Mouse (Mus musculus) liver, embryonic 12.5 days (tissue): ENCODE results near the gene Hoxa7. TPM values are rescaled to one million over a fixed set of nuclear protein-coding genes. Genes with fewer than 3 reads are reported as not detected.
A peak's percentile ranks its signal among the peaks of the same experiment; 100 is the strongest.

ENCODE experiments used
- ATAC-seq: fragments of 200-750 bp; cut with Nextera tagmentation; 2 replicates; pipeline ENCODE4 v1.8.0; 2017; ENCODE audit warnings: moderate number of reproducible peaks, mild to moderate bottlenecking, moderate library complexity
- H3K27ac ChIP-seq: fragments of 300-500 bp; sonication (generic); 2 replicates; pipeline ENCODE4 v1.5.1; 2016; ENCODE audit warnings: mild to moderate bottlenecking
- H3K27me3 ChIP-seq: fragments of 300-500 bp; sonication (generic); replicated peaks from 2 replicates; pipeline ENCODE4 v1.6.1; 2016; ENCODE audit warnings: mild to moderate bottlenecking, moderate library complexity
- H3K36me3 ChIP-seq: fragments of 300-500 bp; sonication (generic); 2 replicates; pipeline ENCODE4 v1.6.1; 2016; ENCODE audit warnings: mild to moderate bottlenecking, moderate library complexity
- H3K4me1 ChIP-seq: fragments of 300-500 bp; sonication (generic); 2 replicates; pipeline ENCODE4 v1.6.1; 2016
- H3K4me2 ChIP-seq: fragments of 300-500 bp; sonication (generic); 2 replicates; pipeline ENCODE4 v1.6.1; 2016; ENCODE audit warnings: mild to moderate bottlenecking, moderate library complexity
- H3K4me3 ChIP-seq: fragments of 300-500 bp; sonication (generic); 2 replicates; pipeline ENCODE4 v1.5.1; 2016; ENCODE audit warnings: mild to moderate bottlenecking, moderate library complexity
- H3K9ac ChIP-seq: fragments of 300-500 bp; sonication (generic); 2 replicates; pipeline ENCODE4 v1.6.1; 2016; ENCODE audit warnings: mild to moderate bottlenecking, moderate library complexity
- H3K9me3 ChIP-seq: fragments of 300-500 bp; sonication (generic); replicated peaks from 2 replicates; pipeline ENCODE4 v1.6.1; 2016; ENCODE audit warnings: mild to moderate bottlenecking, moderate library complexity
- WGBS: fragments of 180-500 bp; shearing (Covaris S2); methylation state at CpG from one replicate; pipeline ENCODE4 v1.1.7; 2016; ENCODE audit not compliant: insufficient replicate concordance; 5-methylcytosine and 5-hydroxymethylcytosine counted together
- polyA plus RNA-seq: library from polyadenylated mRNA; unstranded; fragments of >200 nt; fragmentation: Nextera tagmentation; extraction: Ambion mirVana; gene quantifications from 2 replicates; pipeline ENCODE4 v1.2.1, GENCODE M21; 2016

Gene Hoxa7
- 0.74 and 0.81 TPM in 2 replicates for polyA plus RNA-seq

- no peak for ATAC-seq
- no peaks in the 10 kb centered on the region for H3K36me3 ChIP-seq
- under 1% methylated on average over 46 of the region's 46 CpGs for WGBS
- peak within 1 kb of the TSS; percentile 53 for H3K4me3 ChIP-seq
- H3K9me3 ChIP-seq, result no peaks in the 10 kb centered on the region
- no peak within 1 kb of the TSS; the same call in 1 of the 2 replicates for H3K9ac ChIP-seq
- peaks cover 17% of the 10 kb centered on the region for H3K4me1 ChIP-seq
- H3K4me2 ChIP-seq, result peak within 1 kb of the TSS; percentile 74
- H3K27ac ChIP-seq, result no peak within 1 kb of the TSS
- H3K27me3 ChIP-seq, result peaks cover 100% of the 10 kb centered on the region
Measured at GRCm38 (mm10) chr6:52221337-52221992, at the start of gene Hoxa7. TSS of gene Hoxa7 (minus strand) at chr6:52221854.

- Histone ChIP-seq H3K9ac (no peak overlapping the region), H3K4me2 (no peak overlapping the region), H3K27ac (no peak overlapping the region), H3K27me3 (peaks cover 96% of the 10 kb centered on the region), H3K4me1 (no peaks in the 10 kb centered on the region), H3K36me3 (no peaks in the 10 kb centered on the region), H3K9me3 (no peaks in the 10 kb centered on the region), H3K4me3 (no peak overlapping the region)
- ATAC-seq, result no peak
- 11% methylated on average over 23 of the region's 23 CpGs for WGBS
Measured at GRCm38 (mm10) chr6:52270494-52271480, 49.1 kb upstream of the Hoxa7 start.

- Histone ChIP-seq H3K4me2 (no peak overlapping the region), H3K36me3 (no peaks in the 10 kb centered on the region), H3K27me3 (peaks cover 96% of the 10 kb centered on the region), H3K9ac (no peak overlapping the region), H3K9me3 (no peaks in the 10 kb centered on the region), H3K4me3 (no peak overlapping the region), H3K4me1 (no peaks in the 10 kb centered on the region), H3K27ac (no peak overlapping the region)
- WGBS, result 12% methylated on average over 3 of the region's 3 CpGs
- no peak for ATAC-seq
Measured at GRCm38 (mm10) chr6:52268756-52269155, 47.1 kb upstream of the Hoxa7 start.

DNA sequence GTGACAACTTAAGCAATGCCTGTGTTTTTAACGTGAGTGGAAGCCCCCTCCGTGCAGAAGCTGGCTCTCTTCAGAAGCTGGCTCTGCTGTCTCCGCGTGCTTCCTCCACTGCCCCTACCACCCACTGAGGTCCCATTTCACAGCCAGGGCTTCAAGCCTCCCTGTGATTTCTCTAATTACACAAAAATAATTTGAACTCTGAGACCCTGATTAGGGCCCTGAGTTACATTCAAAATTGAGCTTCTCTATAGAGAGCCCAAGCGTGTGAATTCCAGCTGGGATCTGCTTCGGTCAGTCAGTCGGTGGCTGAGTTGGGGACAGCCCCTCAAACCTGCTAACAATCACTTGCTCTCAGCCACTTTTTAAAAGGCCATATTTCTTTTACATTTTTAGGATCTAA is 46.7 kb upstream of the Hoxa7 start:
- peaks cover 96% of the 10 kb centered on the region for H3K27me3 ChIP-seq
- no peaks in the 10 kb centered on the region for H3K9me3 ChIP-seq
- H3K36me3 ChIP-seq, result no peaks in the 10 kb centered on the region
- no peak overlapping the region for H3K9ac ChIP-seq
- 8% methylated on average over 7 of the region's 7 CpGs for WGBS
- H3K27ac ChIP-seq, result no peak overlapping the region
- no peaks in the 10 kb centered on the region for H3K4me1 ChIP-seq
- ATAC-seq, result no peak
- H3K4me2 ChIP-seq, result no peak overlapping the region
- no peak overlapping the region for H3K4me3 ChIP-seq

DNA sequence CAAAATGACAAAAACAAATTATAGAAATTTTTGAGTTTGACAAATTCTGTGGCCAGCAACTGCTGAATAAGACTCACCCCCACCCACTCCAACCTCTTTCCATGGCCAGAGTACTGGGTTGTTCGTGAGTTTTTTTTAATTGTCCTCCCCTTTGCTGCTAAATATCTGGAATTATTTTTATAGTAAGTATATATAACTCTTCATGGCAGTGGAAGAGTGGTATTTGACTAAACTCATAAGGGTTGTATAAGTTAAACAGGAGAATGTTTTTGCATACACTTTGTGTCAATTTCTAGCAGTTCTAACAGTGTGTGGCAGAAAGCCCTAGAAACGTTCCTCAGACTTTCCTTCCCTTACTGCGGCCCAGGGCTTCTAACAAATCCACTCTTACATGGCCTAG is 46.0 kb upstream of the Hoxa7 start:
- 12% methylated on average over 3 of the region's 3 CpGs for WGBS

DNA sequence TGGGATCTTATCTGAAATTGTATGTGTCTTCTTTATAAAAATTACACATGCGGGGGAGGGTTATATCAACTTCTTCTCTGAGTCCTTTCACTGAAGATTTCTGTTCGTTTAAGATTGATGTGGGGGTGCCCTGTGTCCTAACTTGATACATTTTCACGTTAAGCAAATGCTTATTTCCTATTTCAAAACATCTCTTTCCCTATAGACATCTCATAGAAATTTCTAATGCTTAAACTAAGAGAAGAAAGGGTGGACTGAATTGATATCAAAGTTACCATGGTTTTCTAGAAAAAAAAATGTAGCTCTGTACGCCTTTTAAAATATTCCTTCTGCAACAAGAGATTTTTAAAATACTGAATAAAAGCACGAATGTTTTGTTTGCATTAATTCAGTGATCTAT is 45.6 kb upstream of the Hoxa7 start:
- Histone ChIP-seq H3K36me3 (no peaks in the 10 kb centered on the region), H3K9ac (no peak overlapping the region), H3K27me3 (peaks cover 96% of the 10 kb centered on the region), H3K9me3 (no peaks in the 10 kb centered on the region), H3K27ac (no peak overlapping the region), H3K4me1 (no peaks in the 10 kb centered on the region), H3K4me3 (no peak overlapping the region), H3K4me2 (no peak overlapping the region)
- WGBS, result 17% methylated on average over 5 of the region's 5 CpGs
- ATAC-seq, result no peak

More for the DNA sequence above, 46.0 kb upstream of the Hoxa7 start:
- ATAC-seq, result no peak
- no peaks in the 10 kb centered on the region for H3K9me3 ChIP-seq
- no peaks in the 10 kb centered on the region for H3K4me1 ChIP-seq
- no peak overlapping the region for H3K9ac ChIP-seq
- no peak overlapping the region for H3K4me2 ChIP-seq
- H3K4me3 ChIP-seq, result no peak overlapping the region
- no peak overlapping the region for H3K27ac ChIP-seq
- peaks cover 96% of the 10 kb centered on the region for H3K27me3 ChIP-seq
- H3K36me3 ChIP-seq, result no peaks in the 10 kb centered on the region

- Histone ChIP-seq H3K4me1 (no peaks in the 10 kb centered on the region), H3K36me3 (no peaks in the 10 kb centered on the region), H3K9me3 (no peaks in the 10 kb centered on the region), H3K27ac (no peak overlapping the region), H3K4me2 (no peak overlapping the region), H3K9ac (no peak overlapping the region), H3K4me3 (no peak overlapping the region), H3K27me3 (peaks cover 98% of the 10 kb centered on the region)
- no peak for ATAC-seq
- WGBS, result 6% methylated on average over 9 of the region's 9 CpGs
Measured at GRCm38 (mm10) chr6:52266666-52266985, 45.0 kb upstream of the Hoxa7 start.

- Histone ChIP-seq H3K9me3 (no peaks in the 10 kb centered on the region), H3K4me1 (peaks cover 1% of the 10 kb centered on the region; the same call in 1 of the 2 replicates), H3K4me3 (no peak overlapping the region), H3K4me2 (no peak overlapping the region), H3K36me3 (no peaks in the 10 kb centered on the region), H3K27ac (no peak overlapping the region), H3K9ac (no peak overlapping the region), H3K27me3 (peaks cover 98% of the 10 kb centered on the region)
- ATAC-seq, result no peak
- WGBS, result 3% methylated on average over 19 of the region's 19 CpGs
Measured at GRCm38 (mm10) chr6:52265913-52266665, 44.4 kb upstream of the Hoxa7 start.

- Histone ChIP-seq H3K4me1 (peaks cover 7% of the 10 kb centered on the region; the same call in 1 of the 2 replicates), H3K4me3 (no peak overlapping the region), H3K27ac (no peak overlapping the region), H3K27me3 (peaks cover 98% of the 10 kb centered on the region), H3K9ac (no peak overlapping the region), H3K36me3 (no peaks in the 10 kb centered on the region), H3K9me3 (no peaks in the 10 kb centered on the region), H3K4me2 (no peak overlapping the region)
- ATAC-seq, result no peak
- WGBS, result 6% methylated on average over 18 of the region's 18 CpGs
Measured at GRCm38 (mm10) chr6:52265306-52265912, 43.8 kb upstream of the Hoxa7 start.

GRCm38 (mm10) chr6:52264106-52264790 is 42.6 kb upstream of the Hoxa7 start:
- no peak overlapping the region for H3K27ac ChIP-seq
- no peak overlapping the region for H3K4me3 ChIP-seq
- no peaks in the 10 kb centered on the region for H3K36me3 ChIP-seq
- H3K9me3 ChIP-seq, result no peaks in the 10 kb centered on the region
- H3K9ac ChIP-seq, result no peak overlapping the region
- peaks cover 11% of the 10 kb centered on the region for H3K4me1 ChIP-seq
- no peak overlapping the region for H3K4me2 ChIP-seq
- no peak for ATAC-seq
- WGBS, result 6% methylated on average over 5 of the region's 5 CpGs
- H3K27me3 ChIP-seq, result peaks cover 98% of the 10 kb centered on the region

DNA sequence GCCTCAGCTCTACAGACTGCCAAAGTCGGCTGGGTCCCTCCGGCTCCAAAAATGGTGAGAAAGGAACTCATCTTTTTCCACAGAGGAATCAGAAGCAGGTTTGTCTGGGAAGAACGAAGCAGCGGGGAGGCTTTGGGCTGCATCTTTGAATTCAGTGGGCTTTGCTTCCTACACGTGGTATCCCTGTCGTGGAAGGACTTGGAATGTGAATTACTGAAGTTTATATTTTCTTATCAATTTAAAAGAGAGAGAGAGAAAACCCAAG is 41.6 kb upstream of the Hoxa7 start:
- no peak overlapping the region for H3K27ac ChIP-seq
- H3K4me2 ChIP-seq, result no peak overlapping the region
- H3K27me3 ChIP-seq, result peaks cover 98% of the 10 kb centered on the region
- H3K4me1 ChIP-seq, result peaks cover 11% of the 10 kb centered on the region
- H3K36me3 ChIP-seq, result no peaks in the 10 kb centered on the region
- no peak overlapping the region for H3K4me3 ChIP-seq
- 5% methylated on average over 6 of the region's 6 CpGs for WGBS
- ATAC-seq, result no peak
- H3K9me3 ChIP-seq, result no peaks in the 10 kb centered on the region
- H3K9ac ChIP-seq, result no peak overlapping the region
